Mouse (Mus musculus) hindbrain, embryonic 11.5 days (tissue): Measurements from ENCODE around the gene Dhtkd1. TPM values are rescaled to one million over a fixed set of nuclear protein-coding genes. Genes with fewer than 3 reads are reported as not detected.

Experiments
- ATAC-seq: fragments of 200-750 bp; cut with Nextera tagmentation; 2 replicates; pipeline ENCODE4 v1.8.0; 2017; ENCODE audit warnings: mild to moderate bottlenecking, moderate TSS enrichment, moderate library complexity; ENCODE audit not compliant: low FRiP score
- DNase-seq: peaks from one replicate; pipeline ENCODE4 v3.0.0-alpha.2; 2015; ENCODE audit warnings: low spot score
- H3K27ac ChIP-seq: fragments of 300-500 bp; sonication (generic); 2 replicates; pipeline ENCODE4 v1.5.1; 2014; ENCODE audit warnings: mild to moderate bottlenecking, low read depth, low read length
- H3K27me3 ChIP-seq: fragments of 300-500 bp; sonication (generic); 2 replicates; pipeline ENCODE4 v1.6.1; 2014; ENCODE audit warnings: mild to moderate bottlenecking, low read length, moderate library complexity, mixed read lengths; ENCODE audit not compliant: control insufficient read depth, insufficient read depth
- H3K36me3 ChIP-seq: fragments of 300-500 bp; sonication (generic); 2 replicates; pipeline ENCODE4 v1.6.1; 2014; ENCODE audit warnings: mild to moderate bottlenecking, low read length, moderate library complexity, mixed read lengths; ENCODE audit not compliant: control insufficient read depth, insufficient read depth
- H3K4me1 ChIP-seq: fragments of 300-500 bp; sonication (generic); replicated peaks from 2 replicates; pipeline ENCODE4 v1.6.1; 2014; ENCODE audit warnings: low read length, mixed read lengths; ENCODE audit not compliant: control insufficient read depth, insufficient read depth
- H3K4me2 ChIP-seq: fragments of 300-500 bp; sonication (generic); replicated peaks from 2 replicates; pipeline ENCODE4 v1.6.1; 2014; ENCODE audit warnings: mild to moderate bottlenecking, low read depth, low read length
- H3K4me3 ChIP-seq: fragments of 300-500 bp; sonication (generic); 2 replicates; pipeline ENCODE4 v1.5.1; 2014; ENCODE audit warnings: low read depth, low read length
- H3K9ac ChIP-seq: fragments of 300-500 bp; sonication (generic); 2 replicates; pipeline ENCODE4 v1.6.1; 2014; ENCODE audit warnings: low read depth, low read length
- H3K9me3 ChIP-seq: fragments of 300-500 bp; sonication (generic); 2 replicates; pipeline ENCODE4 v1.6.1; 2016; ENCODE audit warnings: low read length; ENCODE audit not compliant: control insufficient read depth
- WGBS: fragments of 180-500 bp; shearing (Covaris S2); extraction: QIAGEN DNeasy Blood & Tissue Kit; methylation state at CpG from one replicate; pipeline ENCODE4 v1.1.7; 2014; 5-methylcytosine and 5-hydroxymethylcytosine counted together
- polyA plus RNA-seq: library from polyadenylated mRNA; unstranded; fragments of >200 nt; fragmentation: Nextera tagmentation; extraction: Ambion mirVana; gene quantifications from 2 replicates; pipeline ENCODE4 v1.2.1, GENCODE M21; 2014

Dhtkd1 gene
- polyA plus RNA-seq, 1 experiment from 2014 or later = 8.4 TPM

GRCm38 (mm10) chr2:5889412-5889811 lies 53.2 kb downstream of the Dhtkd1 start:
- ATAC-seq (no peak), DNase-seq (no peak)
- Histone ChIP-seq H3K9ac (no peak overlapping the region), H3K27ac (no peak overlapping the region), H3K9me3 (no peaks in the 10 kb centered on the region), H3K4me2 (no peak overlapping the region), H3K36me3 (peaks cover 6% of the 10 kb centered on the region; the same call in 1 of the 2 replicates), H3K27me3 (no peaks in the 10 kb centered on the region), H3K4me1 (no peaks in the 10 kb centered on the region), H3K4me3 (no peak overlapping the region)
- 81% methylated on average over 2 of the region's 2 CpGs for WGBS

- no peak for DNase-seq
- Histone ChIP-seq H3K4me2 (no peak overlapping the region), H3K27ac (no peak overlapping the region), H3K27me3 (no peaks in the 10 kb centered on the region), H3K9ac (no peak overlapping the region), H3K36me3 (peaks cover 6% of the 10 kb centered on the region; the same call in 1 of the 2 replicates), H3K9me3 (no peaks in the 10 kb centered on the region), H3K4me3 (no peak overlapping the region), H3K4me1 (no peaks in the 10 kb centered on the region)
- WGBS = 89% methylated on average over 5 of the region's 5 CpGs
- no peak for ATAC-seq
These were observed 53.7 kb downstream of the Dhtkd1 start for GRCm38 (mm10) chr2:5888865-5889264.

GRCm38 (mm10) chr2:5877446-5877845 lies 65.1 kb downstream of the Dhtkd1 start:
- ATAC-seq (no peak), DNase-seq (no peak)
- H3K27ac ChIP-seq = no peak overlapping the region
- no peaks in the 10 kb centered on the region for H3K9me3 ChIP-seq
- no peak overlapping the region for H3K9ac ChIP-seq
- peaks cover 8% of the 10 kb centered on the region; the same call in 1 of the 2 replicates for H3K36me3 ChIP-seq
- 79% methylated on average over 3 of the region's 3 CpGs for WGBS
- no peak overlapping the region for H3K4me2 ChIP-seq
- H3K4me3 ChIP-seq = no peak overlapping the region
- H3K4me1 ChIP-seq = no peaks in the 10 kb centered on the region
- H3K27me3 ChIP-seq = no peaks in the 10 kb centered on the region

- DNase-seq (no peak), ATAC-seq (no peak)
- no peak overlapping the region for H3K9ac ChIP-seq
- peaks cover 11% of the 10 kb centered on the region; the same call in 1 of the 2 replicates for H3K36me3 ChIP-seq
- no peak overlapping the region for H3K27ac ChIP-seq
- no peak overlapping the region for H3K4me3 ChIP-seq
- H3K4me2 ChIP-seq = no peak overlapping the region
- H3K27me3 ChIP-seq = no peaks in the 10 kb centered on the region
- no peaks in the 10 kb centered on the region for H3K9me3 ChIP-seq
- H3K4me1 ChIP-seq = no peaks in the 10 kb centered on the region
- 92% methylated on average over 5 of the region's 5 CpGs for WGBS
These were observed 72.8 kb downstream of the Dhtkd1 start for GRCm38 (mm10) chr2:5869746-5870145.

GRCm38 (mm10) chr2:5867681-5868080 lies 74.9 kb downstream of the Dhtkd1 start:
- Histone ChIP-seq H3K27me3 (no peaks in the 10 kb centered on the region), H3K9ac (no peak overlapping the region), H3K9me3 (no peaks in the 10 kb centered on the region), H3K4me1 (no peaks in the 10 kb centered on the region), H3K27ac (no peak overlapping the region), H3K4me2 (no peak overlapping the region), H3K4me3 (no peak overlapping the region), H3K36me3 (peaks cover 8% of the 10 kb centered on the region; the same call in 1 of the 2 replicates)
- no peak for ATAC-seq
- 92% methylated on average over 2 of the region's 2 CpGs for WGBS
- no peak for DNase-seq

- no peaks in the 10 kb centered on the region for H3K27me3 ChIP-seq
- H3K9ac ChIP-seq = no peak within 1 kb of the TSS
- ATAC-seq (no peak), DNase-seq (no peak)
- H3K36me3 ChIP-seq = peaks cover 8% of the 10 kb centered on the region; the same call in 1 of the 2 replicates
- H3K4me1 ChIP-seq = no peaks in the 10 kb centered on the region
- H3K27ac ChIP-seq = no peak within 1 kb of the TSS
- H3K9me3 ChIP-seq = no peaks in the 10 kb centered on the region
- H3K4me3 ChIP-seq = no peak within 1 kb of the TSS
- WGBS = 92% methylated on average over 3 of the region's 3 CpGs
- H3K4me2 ChIP-seq = no peak within 1 kb of the TSS
These were observed 79.8 kb downstream of the Dhtkd1 start, which contains the start of gene Gm13199 for GRCm38 (mm10) chr2:5862834-5863233. Gm13199 (minus strand) TSS chr2:5862934.

- Histone ChIP-seq H3K4me1 (no peaks in the 10 kb centered on the region), H3K27ac (no peak overlapping the region), H3K9me3 (no peaks in the 10 kb centered on the region), H3K27me3 (no peaks in the 10 kb centered on the region), H3K4me3 (no peak overlapping the region), H3K4me2 (no peak overlapping the region), H3K9ac (no peak overlapping the region), H3K36me3 (no peaks in the 10 kb centered on the region)
- DNase-seq = no peak
- no peak for ATAC-seq
- 86% methylated on average over 5 of the region's 5 CpGs for WGBS
These were observed 90.7 kb downstream of the Dhtkd1 start for GRCm38 (mm10) chr2:5851866-5852265.

GRCm38 (mm10) chr2:5851116-5851515 lies 91.5 kb downstream of the Dhtkd1 start:
- no peak overlapping the region for H3K4me2 ChIP-seq
- no peaks in the 10 kb centered on the region for H3K4me1 ChIP-seq
- no peaks in the 10 kb centered on the region for H3K9me3 ChIP-seq
- no peak overlapping the region for H3K4me3 ChIP-seq
- H3K27ac ChIP-seq = no peak overlapping the region
- ATAC-seq (no peak), DNase-seq (no peak)
- no peaks in the 10 kb centered on the region for H3K36me3 ChIP-seq
- 93% methylated on average over 9 of the region's 9 CpGs for WGBS
- H3K9ac ChIP-seq = no peak overlapping the region
- H3K27me3 ChIP-seq = no peaks in the 10 kb centered on the region
